In genomic region chr11:81071836-81072235, GRCm38 (mm10) we compare ENCODE assay signal across 11 mouse cellular contexts.
"Had no signal": no experiment of that assay in that cellular context is flagged by ENCODE, and none has a peak within 500 bp of the region (broad histone marks: within the 10 kb centered on the region; RNA-seq: fewer than 3 reads in every experiment).

No protein-coding gene starts in this region.

- DNase-seq: liver; liver, embryonic 13.5 days; liver, postnatal 0 days; lung, adult 2 months; lung, postnatal 14 days; lung, postnatal 36 days; midbrain, embryonic 14.5 days; thymus, adult 18-20 months; thymus, postnatal 14 days; thymus, postnatal 36 days had no signal

- ATAC-seq: liver, postnatal 0 days; lung, postnatal 0 days had no signal
